Mouse (Mus musculus) B cell, adult 2 months (primary cell): ENCODE data around the gene Itih5.
A peak's percentile ranks its signal among the peaks of the same experiment; 100 is the strongest.

ENCODE experiments used
- DNase-seq, 2 experiments: peaks; one replicate each; pipeline ENCODE4 v3.0.0; 2022

The Itih5 gene

GRCm38 (mm10) chr2:10153201-10154075 lies at the start of gene Itih5:
TSS of gene Itih5 (plus strand) at chr2:10153571.
- DNase-seq: peak; percentile 69 to 74

DNA sequence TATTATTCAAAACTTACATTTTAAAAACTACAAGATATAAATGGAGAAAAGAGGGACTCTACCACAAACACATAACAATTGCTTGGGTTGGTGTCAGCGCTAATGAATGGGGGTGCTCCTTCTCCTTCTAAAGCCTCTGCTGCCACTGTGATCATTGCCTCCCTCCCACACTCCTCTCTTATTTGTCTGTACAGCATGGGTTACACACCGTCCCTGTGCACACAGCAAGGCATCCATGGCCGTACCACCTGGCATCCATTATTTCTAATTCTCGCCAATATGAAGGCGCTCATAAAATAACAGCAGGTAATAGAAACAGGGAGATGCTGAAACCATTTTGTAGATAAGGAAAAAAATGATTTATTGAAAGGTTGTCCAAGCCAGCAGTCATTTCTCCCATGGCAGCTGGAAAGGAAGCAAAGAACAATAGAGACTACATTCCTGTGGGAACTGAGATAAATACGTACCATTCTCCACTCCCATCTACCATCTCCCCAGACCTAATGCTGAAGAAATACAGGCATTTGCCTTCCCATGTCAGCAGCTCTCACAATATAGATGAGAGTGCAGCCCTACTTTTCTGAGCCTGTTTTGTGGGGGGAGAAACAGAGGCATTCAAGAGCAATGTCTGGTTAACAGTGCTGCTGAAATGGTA lies 44.7 kb upstream of the Itih5 start:
- DNase-seq: no peak

DNA sequence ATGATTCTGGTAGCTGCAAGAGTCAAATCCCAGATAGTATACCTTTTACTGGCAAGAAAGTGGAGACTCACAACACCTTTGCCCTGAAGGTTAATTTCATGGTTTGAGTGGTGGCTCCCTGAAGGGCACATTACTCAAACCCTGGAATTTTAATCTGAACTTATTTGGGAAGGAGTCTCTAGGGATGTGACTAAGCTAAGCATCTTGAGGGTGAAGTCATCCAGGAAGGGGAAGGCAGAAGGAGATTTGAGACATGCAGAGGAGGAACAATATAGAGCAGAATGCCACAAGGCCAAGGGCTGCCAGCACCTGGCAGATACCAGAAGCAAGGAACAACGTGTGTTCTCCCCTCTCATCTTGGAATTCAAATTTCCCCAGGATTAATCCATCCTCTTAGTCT lies 34.6 kb upstream of the Itih5 start:
- no peak for DNase-seq

DNA sequence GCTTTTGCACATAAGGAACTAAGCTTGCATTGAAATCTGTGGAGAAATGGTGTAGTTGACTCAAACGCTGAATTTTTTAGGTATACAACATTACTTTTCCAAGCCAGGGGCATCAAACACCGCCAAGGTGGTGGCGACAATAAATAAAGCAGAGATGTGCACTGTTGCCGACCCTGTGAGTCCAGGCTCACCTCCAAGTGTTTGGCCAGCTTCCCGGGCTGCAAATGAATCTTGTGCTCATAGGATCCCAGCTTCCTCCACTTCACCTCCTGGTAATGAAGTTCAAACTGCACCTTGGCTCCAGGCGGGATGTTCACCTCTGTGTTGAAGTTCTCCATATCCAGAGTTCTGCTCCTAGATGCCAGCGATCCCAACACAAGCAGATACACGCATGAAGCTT lies 34.1 kb upstream of the Itih5 start:
- DNase-seq: no peak

GRCm38 (mm10) chr2:10121826-10122225 lies 31.5 kb upstream of the Itih5 start:
- no peak for DNase-seq

GRCm38 (mm10) chr2:10126122-10126521 lies 27.2 kb upstream of the Itih5 start:
- no peak for DNase-seq

- DNase-seq: no peak
These were observed 25.9 kb upstream of the Itih5 start for GRCm38 (mm10) chr2:10127471-10127870.

DNA sequence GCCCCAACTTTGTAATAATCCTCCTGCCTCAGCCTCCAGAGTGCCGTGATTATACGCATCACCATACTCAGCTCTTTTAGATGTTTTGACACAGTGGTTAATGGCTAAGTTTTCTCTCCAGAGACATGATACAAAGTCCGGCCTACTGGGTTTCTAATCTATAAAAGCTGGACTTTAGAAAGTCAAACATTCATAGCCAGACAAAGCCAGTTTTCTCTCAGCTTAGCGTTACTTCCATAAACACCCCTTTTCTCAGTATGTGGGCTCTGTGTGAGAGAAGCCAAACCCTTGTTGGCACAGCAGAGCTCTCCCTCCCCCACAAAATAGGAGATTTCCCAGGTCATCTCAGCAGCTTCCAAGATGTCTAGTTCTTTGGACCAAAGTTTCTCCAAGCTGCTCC lies 24.8 kb upstream of the Itih5 start:
- no peak for DNase-seq

- no peak for DNase-seq
These were observed 22.9 kb upstream of the Itih5 start for GRCm38 (mm10) chr2:10130341-10130990.

- DNase-seq: no peak
These were observed 22.1 kb upstream of the Itih5 start, which contains the start of gene Itih2 for GRCm38 (mm10) chr2:10131296-10131695. TSS of gene Itih2 (minus strand) at chr2:10131396.

- DNase-seq: no peak
These were observed 21.2 kb upstream of the Itih5 start for GRCm38 (mm10) chr2:10132128-10132527.

DNA sequence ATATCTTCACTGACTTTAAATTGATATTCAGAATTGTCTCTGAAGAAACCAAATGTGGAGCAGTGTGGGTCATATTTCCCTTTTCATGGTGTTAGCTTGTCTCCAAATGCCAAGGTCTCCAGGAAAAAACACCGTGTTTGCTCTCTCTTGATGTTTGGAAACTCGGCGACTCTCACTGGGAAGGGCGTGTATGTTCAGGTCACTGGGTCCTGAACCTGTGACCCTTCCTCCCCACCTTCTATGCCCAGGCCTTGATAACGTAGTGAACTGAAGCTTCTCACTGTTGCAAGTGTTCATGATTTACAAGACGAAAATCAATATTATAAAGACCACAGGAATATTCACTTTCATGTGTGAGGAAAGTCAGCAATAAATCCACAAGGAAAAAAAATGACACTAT lies 19.4 kb upstream of the Itih5 start:
- DNase-seq: no peak

DNA sequence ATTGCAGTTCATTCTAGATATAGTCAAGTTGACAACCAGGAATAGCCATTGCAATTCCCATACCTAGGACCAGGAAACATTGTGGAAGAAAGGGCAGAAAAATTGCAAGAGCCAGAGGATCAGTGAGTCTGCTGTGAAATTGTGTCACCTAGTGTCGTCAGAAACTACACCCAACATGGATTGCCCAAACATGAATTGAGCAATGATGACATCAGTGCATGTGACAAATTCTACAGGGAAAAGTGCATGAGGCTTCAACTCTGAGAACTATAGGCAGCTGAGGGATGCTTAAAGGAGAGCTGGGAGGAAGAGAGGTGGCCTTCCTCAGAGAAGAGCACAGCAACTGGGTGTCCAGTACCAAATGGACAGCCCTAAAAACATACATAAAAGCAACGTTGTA lies 16.1 kb upstream of the Itih5 start:
- DNase-seq: no peak

- DNase-seq: no peak
These were observed 12.9 kb upstream of the Itih5 start for GRCm38 (mm10) chr2:10140456-10140855.

DNA sequence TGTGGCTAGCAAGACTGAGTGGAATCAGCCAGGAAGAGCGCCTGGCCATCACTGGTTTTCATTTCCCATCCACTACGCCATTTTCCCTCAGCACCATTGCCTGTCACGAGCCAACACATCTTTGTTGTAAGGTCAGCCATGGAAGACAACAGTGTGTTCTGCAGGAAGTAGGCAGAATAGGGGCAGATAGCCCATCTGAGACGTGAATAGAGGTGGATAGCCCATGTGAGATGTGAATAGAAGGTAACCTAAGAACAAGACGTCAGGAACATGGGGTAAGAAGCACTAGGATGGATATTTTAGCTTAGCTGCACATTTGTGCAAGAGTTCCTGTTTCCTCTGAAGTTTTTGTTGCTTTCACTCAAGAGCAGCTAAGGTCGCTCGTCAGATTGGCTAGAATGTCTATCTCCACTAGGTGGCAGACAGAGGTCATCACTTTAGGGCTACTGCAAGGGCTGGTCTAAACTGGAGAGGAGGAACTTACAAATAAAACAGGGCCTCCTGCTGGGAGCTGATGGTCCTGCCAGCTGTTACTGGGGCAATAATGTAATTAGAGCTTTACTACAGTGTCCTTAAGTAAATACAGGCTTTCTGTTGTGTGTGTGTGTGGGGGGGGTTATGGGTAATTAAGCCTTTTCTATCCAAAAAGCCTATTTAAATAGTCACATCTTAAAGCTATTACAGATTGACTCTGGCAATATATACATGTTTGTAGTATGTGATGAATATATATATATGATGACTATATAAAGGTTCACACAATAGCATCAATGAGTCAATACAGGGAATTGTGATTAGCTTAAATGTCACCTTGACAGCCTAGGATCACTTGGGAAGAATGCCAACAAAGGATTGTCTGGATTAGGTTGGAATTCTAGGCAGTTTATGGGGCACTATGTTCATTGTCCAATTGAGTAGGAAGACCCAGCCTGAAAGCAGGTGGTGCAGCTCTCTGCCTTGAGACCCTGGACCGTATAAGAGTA lies 10.6 kb upstream of the Itih5 start:
- DNase-seq: peak; percentile 75 to 79

DNA sequence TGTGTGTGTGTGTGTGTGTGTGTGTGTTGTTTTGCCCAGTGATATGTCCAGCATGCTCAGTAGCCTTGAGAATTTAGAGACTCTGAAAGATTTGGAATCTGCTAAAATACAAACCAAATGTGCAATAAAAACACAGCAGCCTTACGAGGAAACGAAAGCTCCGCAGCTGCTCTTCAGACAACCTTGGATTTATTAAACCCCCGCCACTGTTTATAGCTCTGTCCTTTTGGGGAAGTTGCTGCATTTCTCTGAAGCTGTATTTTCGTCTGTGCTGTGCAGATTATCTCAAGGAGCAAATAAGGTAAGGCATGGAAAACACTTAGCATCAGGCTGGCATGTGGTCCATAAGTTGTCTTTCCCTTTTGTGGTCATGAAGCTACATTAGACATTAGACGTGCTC lies 7.9 kb upstream of the Itih5 start:
- no peak for DNase-seq

GRCm38 (mm10) chr2:10147176-10147575 lies 6.2 kb upstream of the Itih5 start:
- DNase-seq: no peak

DNA sequence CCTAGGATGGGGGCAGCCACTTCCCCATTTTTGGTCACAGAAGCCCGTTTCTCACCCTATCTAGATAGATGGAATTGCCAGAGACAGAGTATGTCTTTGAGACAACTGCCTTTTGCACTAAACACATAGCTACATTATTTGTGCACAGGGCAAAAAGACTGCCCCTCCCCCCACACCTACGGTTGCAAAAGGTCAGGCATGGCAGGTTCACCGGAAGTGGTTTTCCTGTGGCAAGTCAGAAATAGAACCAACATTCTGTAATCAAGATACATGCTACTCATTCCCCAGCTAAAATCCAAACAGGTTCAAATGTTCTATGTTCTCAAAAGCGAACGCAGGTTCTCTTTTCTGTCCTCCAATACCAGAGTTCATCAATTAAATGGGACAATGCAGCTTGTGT lies 781 bp upstream of the Itih5 start:
- DNase-seq: peak; percentile 48

GRCm38 (mm10) chr2:10157184-10157583 lies 3.8 kb downstream of the Itih5 start:
- no peak for DNase-seq

DNA sequence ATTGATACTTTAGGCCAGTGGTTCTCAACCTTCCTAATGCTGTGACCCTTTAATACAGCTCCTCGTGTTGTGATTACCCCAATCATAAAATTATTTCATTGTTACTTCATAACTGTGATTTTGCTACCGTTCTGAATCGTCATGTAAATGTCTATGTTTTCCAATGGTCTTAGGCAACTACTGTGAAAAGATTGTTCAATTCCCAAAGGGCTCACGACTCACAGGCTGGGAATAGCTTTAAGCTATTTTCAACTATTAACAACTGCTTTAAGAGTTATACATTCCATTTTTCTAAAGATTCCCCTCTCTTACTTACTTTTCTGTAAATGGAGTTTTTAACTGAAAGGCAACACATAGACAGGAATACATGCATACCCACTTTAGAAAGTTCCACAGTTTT lies 8.6 kb downstream of the Itih5 start:
- no peak for DNase-seq

GRCm38 (mm10) chr2:10166635-10167034 lies 13.3 kb downstream of the Itih5 start:
- DNase-seq: no peak

DNA sequence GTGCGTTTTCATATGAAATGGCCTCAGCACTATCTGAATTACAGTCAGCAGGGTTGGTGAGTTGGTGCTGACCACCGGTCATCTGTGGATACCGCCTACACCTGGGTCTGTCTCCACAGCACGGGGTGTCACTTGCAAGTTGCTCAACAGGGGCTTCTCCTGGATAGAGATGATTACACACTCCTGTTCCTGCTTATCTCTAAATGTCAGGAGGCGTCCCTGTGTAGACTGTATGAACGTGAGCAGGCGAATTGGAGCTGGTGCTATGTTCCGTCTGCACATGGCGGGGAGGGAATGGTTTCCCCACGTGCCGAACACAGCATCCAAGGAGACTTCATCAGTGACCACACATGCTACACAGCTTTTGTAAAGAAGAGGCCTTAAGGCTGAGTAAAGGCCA lies 13.9 kb downstream of the Itih5 start:
- DNase-seq: no peak

- DNase-seq: no peak
These were observed 14.6 kb downstream of the Itih5 start for GRCm38 (mm10) chr2:10168016-10168415.
